In genomic region chr8:95302410-95302809, GRCm38 (mm10) we compare ENCODE assay signal across 9 mouse cellular contexts. TPM values are rescaled to one million over a fixed set of nuclear protein-coding genes. Genes with fewer than 3 reads are reported as not detected.
A peak's percentile ranks its signal among the peaks of the same experiment; 100 is the strongest.
DNase-seq lines count a peak whose midpoint lies in the region; ATAC-seq and TF ChIP-seq lines count a peak whose summit lies in the region.
"Had no signal": no experiment of that assay in that cellular context is flagged by ENCODE, and none has a peak within 500 bp of the region (broad histone marks: within the 10 kb centered on the region; RNA-seq: fewer than 3 reads in every experiment).

No protein-coding gene starts in this region.

- peak; percentile 63 for DNase-seq in forebrain, embryonic 14.5 days (ENCODE audit: low spot score)
- DNase-seq in ovary, postnatal 14 days (ENCODE audit: low spot score), result peak; percentile 27
- no peak for DNase-seq in ovary, postnatal 36 days (ENCODE audit: low spot score)
- DNase-seq in embryo, embryonic 11.5 days (ENCODE audit: low read depth, low spot score), result peak; percentile 17
- peak; percentile 71 for DNase-seq in lung, embryonic 14.5 days
- no peak for DNase-seq in right cerebral cortex, postnatal 25 days
- DNase-seq in urinary bladder, adult 2 months (ENCODE audit: low spot score), result no peak

- no peak overlapping the region for H3K9ac ChIP-seq in forebrain, embryonic 14.5 days (ENCODE audit: low read length)
- no peak overlapping the region for H3K9ac ChIP-seq in forebrain, embryonic 15.5 days (replicated peaks)
- H3K9ac ChIP-seq in lung, embryonic 14.5 days, result no peak overlapping the region

- no peaks in the 10 kb centered on the region for H3K27me3 ChIP-seq in forebrain, embryonic 14.5 days (replicated peaks; ENCODE audit: control insufficient read depth, insufficient read depth, low read length)
- H3K27me3 ChIP-seq in forebrain, embryonic 15.5 days, result no peaks in the 10 kb centered on the region
- no peaks in the 10 kb centered on the region for H3K27me3 ChIP-seq in lung, embryonic 14.5 days (ENCODE audit: insufficient read depth, low read length)

- H3K4me1 ChIP-seq in forebrain, embryonic 14.5 days (ENCODE audit: control insufficient read depth, insufficient read depth, low read length), result no peaks in the 10 kb centered on the region
- H3K4me1 ChIP-seq in forebrain, embryonic 15.5 days, result no peaks in the 10 kb centered on the region
- no peaks in the 10 kb centered on the region for H3K4me1 ChIP-seq in lung, embryonic 14.5 days (ENCODE audit: insufficient read depth)

- H3K4me3 ChIP-seq in forebrain, embryonic 14.5 days (ENCODE audit: low read depth, low read length), result no peak overlapping the region
- H3K4me3 ChIP-seq in forebrain, embryonic 15.5 days, result no peak overlapping the region
- H3K4me3 ChIP-seq in lung, embryonic 14.5 days (ENCODE audit: low read depth, low read length), result no peak overlapping the region

- H3K9me3 ChIP-seq in forebrain, embryonic 14.5 days (replicated peaks; ENCODE audit: control insufficient read depth, low read length), result no peaks in the 10 kb centered on the region
- no peaks in the 10 kb centered on the region for H3K9me3 ChIP-seq in forebrain, embryonic 15.5 days
- no peaks in the 10 kb centered on the region for H3K9me3 ChIP-seq in lung, embryonic 14.5 days (ENCODE audit: low read depth, low read length)

- no peak for ATAC-seq in forebrain, embryonic 14.5 days
- ATAC-seq in forebrain, embryonic 15.5 days (replicated peaks), result no peak
- ATAC-seq in lung, embryonic 14.5 days (ENCODE audit: insufficient read depth), result no peak

- no peak overlapping the region for H3K4me2 ChIP-seq in forebrain, embryonic 14.5 days (ENCODE audit: low read length)
- no peak overlapping the region for H3K4me2 ChIP-seq in forebrain, embryonic 15.5 days (replicated peaks)
- no peak overlapping the region for H3K4me2 ChIP-seq in lung, embryonic 14.5 days

- H3K36me3 ChIP-seq in forebrain, embryonic 14.5 days (ENCODE audit: control insufficient read depth, insufficient read depth, low read length), result no peaks in the 10 kb centered on the region
- no peaks in the 10 kb centered on the region for H3K36me3 ChIP-seq in forebrain, embryonic 15.5 days
- H3K36me3 ChIP-seq in lung, embryonic 14.5 days (ENCODE audit: insufficient read depth), result no peaks in the 10 kb centered on the region

- peak; percentile 73 for TF ChIP-seq CTCF in lung, embryonic 14.5 days (IDR thresholded peaks at IDR 0.05; ENCODE audit: low read depth)

- WGBS in forebrain, embryonic 14.5 days, result 27% methylated on average over 5 of the region's 5 CpGs
- 23% methylated on average over 5 of the region's 5 CpGs for WGBS in forebrain, embryonic 15.5 days
- WGBS in lung, embryonic 14.5 days, result 17% methylated on average over 5 of the region's 5 CpGs

- no peak overlapping the region for H3K27ac ChIP-seq in forebrain, embryonic 14.5 days (ENCODE audit: low read depth, low read length)
- H3K27ac ChIP-seq in forebrain, embryonic 15.5 days (replicated peaks), result no peak overlapping the region
- no peak overlapping the region for H3K27ac ChIP-seq in lung, embryonic 14.5 days (ENCODE audit: low read depth)

RNA-seq across cellular contexts. Expression of gene Cngb1, which starts 4.0 kb away (rescaled TPM):
- 0.52 and 0.58 TPM in 2 replicates for polyA plus RNA-seq in forebrain, embryonic 14.5 days (2014; fragmentation: Nextera tagmentation; extraction: Ambion mirVana)
- polyA plus RNA-seq in forebrain, embryonic 15.5 days (2015; fragmentation: Nextera tagmentation; extraction: Ambion mirVana), result 0.18 and 0.31 TPM in 2 replicates
- polyA plus RNA-seq in lung, embryonic 14.5 days (2014; fragmentation: Nextera tagmentation; extraction: Ambion mirVana), result 0.28 and 0.69 TPM in 2 replicates
- 1.5 and 2.9 TPM in 2 replicates for polyA plus RNA-seq in urinary bladder, adult 2 months (2012; rRNA removed)

RNA-seq across cellular contexts. Expression of gene Tepp, which starts 8.0 kb away (rescaled TPM):
- 0.80 and 1.0 TPM in 2 replicates for polyA plus RNA-seq in forebrain, embryonic 14.5 days (2014; fragmentation: Nextera tagmentation; extraction: Ambion mirVana)
- polyA plus RNA-seq in forebrain, embryonic 15.5 days (2015; fragmentation: Nextera tagmentation; extraction: Ambion mirVana), result 1.3 and 1.4 TPM in 2 replicates
- polyA plus RNA-seq in lung, embryonic 14.5 days (2014; fragmentation: Nextera tagmentation; extraction: Ambion mirVana), result 0.37 and 0.53 TPM in 2 replicates
- 1.7 and 3.3 TPM in 2 replicates for polyA plus RNA-seq in urinary bladder, adult 2 months (2012; rRNA removed)
- polyA plus RNA-seq: large intestine, adult 2 months had no signal

RNA-seq across cellular contexts. Expression of gene Zfp319, which starts 29.3 kb away (rescaled TPM):
- polyA plus RNA-seq in forebrain, embryonic 14.5 days (2014; fragmentation: Nextera tagmentation; extraction: Ambion mirVana), result 11.5 and 14.4 TPM in 2 replicates
- polyA plus RNA-seq in forebrain, embryonic 15.5 days (2015; fragmentation: Nextera tagmentation; extraction: Ambion mirVana), result 18.6 and 19.8 TPM in 2 replicates
- 9.2 and 10.9 TPM in 2 replicates for polyA plus RNA-seq in lung, embryonic 14.5 days (2014; fragmentation: Nextera tagmentation; extraction: Ambion mirVana)
- polyA plus RNA-seq in urinary bladder, adult 2 months (2012; rRNA removed), result 6.8 and 7.9 TPM in 2 replicates

RNA-seq across cellular contexts. Expression of gene Usb1, which starts 29.7 kb away (rescaled TPM):
- polyA plus RNA-seq in forebrain, embryonic 14.5 days (2014; fragmentation: Nextera tagmentation; extraction: Ambion mirVana), result 40.0 and 45.8 TPM in 2 replicates
- 44.4 and 45.9 TPM in 2 replicates for polyA plus RNA-seq in forebrain, embryonic 15.5 days (2015; fragmentation: Nextera tagmentation; extraction: Ambion mirVana)
- polyA plus RNA-seq in lung, embryonic 14.5 days (2014; fragmentation: Nextera tagmentation; extraction: Ambion mirVana), result 32.1 and 34.0 TPM in 2 replicates
- 34.5 and 43.1 TPM in 2 replicates for polyA plus RNA-seq in urinary bladder, adult 2 months (2012; rRNA removed)

RNA-seq across cellular contexts. Expression of gene Mmp15, which starts 49.7 kb away (rescaled TPM):
- polyA plus RNA-seq in forebrain, embryonic 14.5 days (2014; fragmentation: Nextera tagmentation; extraction: Ambion mirVana), result 10.3 and 12.5 TPM in 2 replicates
- 13.8 and 15.0 TPM in 2 replicates for polyA plus RNA-seq in forebrain, embryonic 15.5 days (2015; fragmentation: Nextera tagmentation; extraction: Ambion mirVana)
- 22.5 and 25.6 TPM in 2 replicates for polyA plus RNA-seq in lung, embryonic 14.5 days (2014; fragmentation: Nextera tagmentation; extraction: Ambion mirVana)
- polyA plus RNA-seq in urinary bladder, adult 2 months (2012; rRNA removed), result 17.1 and 27.3 TPM in 2 replicates

Comparison
In these comparisons a context has a peak if more than half of its experiments do, and no peak if none do; other contexts are left out.
1. DNase-seq: peak in forebrain, embryonic 14.5 days (single experiment), ovary, postnatal 14 days (single experiment), embryo, embryonic 11.5 days (single experiment) and lung, embryonic 14.5 days (single experiment); none in ovary, postnatal 36 days (single experiment), right cerebral cortex, postnatal 25 days (single experiment) and urinary bladder, adult 2 months (single experiment).